Mouse (Mus musculus): ENCODE measurements around the gene Thumpd2.

Gene Thumpd2

DNA sequence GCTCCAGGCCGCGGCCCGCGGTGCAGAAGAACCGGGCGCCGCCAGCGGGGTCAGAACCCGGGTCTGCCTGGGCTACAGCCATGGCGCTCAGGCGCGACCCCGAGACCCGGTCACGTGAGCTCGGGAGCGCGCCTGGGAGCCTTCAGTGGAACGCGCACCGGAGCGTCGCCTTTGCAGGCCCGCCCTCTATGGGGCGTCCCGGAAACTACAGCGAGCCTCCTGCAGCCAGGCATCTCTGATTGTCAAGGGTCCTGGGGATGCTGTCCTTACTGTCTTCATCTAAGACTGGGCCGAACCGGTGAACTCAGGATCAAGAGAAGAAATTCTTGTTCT lies at the start of gene Thumpd2:
Gene Thumpd2, minus strand, starts transcription at position 104 of the 333 bp plus-strand sequence.
- DNase-seq (ENCODE audit: low read depth, low spot score): peak; percentile 87

DNA sequence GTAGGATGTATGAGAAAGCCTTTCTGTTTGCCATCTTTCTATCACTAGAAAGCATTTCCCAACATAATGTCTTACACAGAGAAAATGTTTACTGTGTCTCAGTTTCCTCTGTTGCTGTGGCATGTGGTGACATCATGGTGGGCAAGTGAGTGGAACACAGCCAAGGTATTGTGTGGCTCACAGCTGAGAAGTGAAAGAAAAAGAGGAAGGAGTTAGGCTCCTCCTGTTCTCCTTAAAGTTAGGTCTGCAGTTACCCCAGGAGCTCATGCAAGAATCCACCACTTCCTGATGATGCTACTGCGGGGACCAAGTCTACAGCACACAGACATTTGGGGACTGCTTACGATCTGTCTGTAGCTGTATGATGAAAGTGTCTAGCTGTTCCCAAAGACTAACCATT lies 39.4 kb upstream of the Thumpd2 start:
- no peak for DNase-seq (ENCODE audit: low read depth, low spot score)

DNA sequence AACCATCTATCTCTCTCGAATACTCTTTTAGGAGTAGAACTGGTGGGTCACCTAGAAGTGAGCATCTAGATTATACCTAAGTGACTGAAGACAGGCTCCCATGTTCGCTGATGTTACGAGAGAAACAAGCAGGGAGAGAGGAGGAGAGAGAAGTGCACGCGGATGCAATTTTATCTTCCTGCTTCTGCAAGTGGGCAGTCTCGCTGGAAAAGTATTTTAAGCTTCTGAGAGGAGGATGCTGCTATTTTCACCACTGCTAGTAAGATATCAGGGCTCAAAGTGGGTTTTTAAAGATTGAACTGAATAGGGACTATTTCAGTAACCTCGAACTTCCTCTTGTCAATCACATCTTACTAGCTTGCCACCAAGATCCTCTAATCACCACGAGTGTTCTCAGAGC lies 38.0 kb upstream of the Thumpd2 start:
- no peak for DNase-seq (ENCODE audit: low read depth, low spot score)

DNA sequence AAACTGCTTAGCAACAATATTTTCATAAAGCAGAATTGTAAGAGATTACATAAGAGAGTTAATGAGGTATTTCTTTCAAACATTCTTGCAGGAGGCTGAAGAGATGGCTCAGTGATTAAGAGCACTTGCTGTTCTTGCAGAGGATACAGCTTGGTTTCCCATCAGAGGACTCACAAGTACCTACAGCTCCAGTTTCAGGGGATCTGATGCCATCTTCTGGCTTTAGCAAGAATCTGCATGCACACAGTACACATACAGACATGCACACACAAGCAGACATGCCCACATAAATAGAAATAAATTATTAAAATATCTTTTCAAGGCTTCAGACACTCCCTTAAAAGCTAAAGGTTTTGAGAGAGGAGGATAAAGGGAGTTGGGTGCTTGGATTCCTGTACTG lies 33.6 kb upstream of the Thumpd2 start:
- no peak for DNase-seq (ENCODE audit: low read depth, low spot score)

DNA sequence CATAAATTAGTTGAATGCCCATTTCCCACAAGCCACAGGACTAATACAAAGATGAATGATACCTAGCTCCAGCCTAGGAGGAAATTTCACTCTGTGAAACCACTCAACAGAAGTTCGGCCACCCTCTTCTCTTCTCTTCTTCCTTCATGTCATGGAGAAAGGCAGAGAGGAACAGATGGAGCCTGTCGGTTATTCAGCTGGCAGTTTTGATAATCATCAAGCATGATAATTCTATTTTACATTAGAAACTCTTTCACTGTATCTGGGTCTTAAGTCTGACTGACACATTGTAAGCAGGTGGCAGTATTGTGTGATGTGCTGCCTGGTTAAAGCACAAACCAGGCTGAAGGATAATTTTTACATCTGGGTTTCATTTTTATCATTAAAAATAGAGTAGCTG lies 31.6 kb upstream of the Thumpd2 start:
- DNase-seq (ENCODE audit: low read depth, low spot score): no peak

DNA sequence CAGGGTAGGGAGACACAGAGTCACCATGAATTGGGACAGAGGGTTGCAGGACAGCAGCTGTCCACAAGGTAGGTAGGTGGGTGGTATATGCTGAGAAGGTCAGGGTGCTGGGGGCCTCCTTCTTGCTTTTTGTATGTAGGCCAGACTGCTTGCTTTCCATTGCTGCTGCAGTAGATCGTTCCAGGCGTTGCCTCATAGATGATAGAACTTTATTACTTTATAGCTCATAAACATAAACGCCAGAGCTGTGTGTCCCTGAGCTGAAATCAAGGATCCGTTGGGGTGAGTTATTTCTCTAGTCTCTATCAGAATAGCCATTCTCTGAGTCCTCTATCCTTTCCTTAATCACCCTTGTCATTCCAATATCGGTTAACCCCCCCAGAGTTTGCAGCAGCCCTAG lies 27.9 kb upstream of the Thumpd2 start:
- no peak for DNase-seq (ENCODE audit: low read depth, low spot score)

DNA sequence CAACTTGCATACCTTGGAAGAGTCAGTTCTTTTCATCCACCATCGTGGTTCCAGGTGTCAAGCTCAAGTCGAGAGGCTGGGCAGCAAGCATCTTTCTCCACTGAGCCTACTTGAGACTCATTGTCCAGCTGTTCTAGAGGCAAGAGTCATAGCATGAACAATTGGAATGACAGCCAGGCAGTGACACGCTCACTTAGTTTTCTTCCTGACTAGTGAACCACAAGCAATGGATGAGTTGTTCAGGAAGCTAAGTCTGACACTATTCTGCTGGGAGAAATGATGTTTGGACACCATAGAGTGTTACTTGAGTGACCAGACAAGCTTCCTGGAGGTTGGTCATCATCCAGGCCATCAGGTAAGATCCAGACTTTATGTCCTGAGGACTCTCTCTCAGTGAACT lies 24.0 kb upstream of the Thumpd2 start:
- DNase-seq (ENCODE audit: low read depth, low spot score): no peak

DNA sequence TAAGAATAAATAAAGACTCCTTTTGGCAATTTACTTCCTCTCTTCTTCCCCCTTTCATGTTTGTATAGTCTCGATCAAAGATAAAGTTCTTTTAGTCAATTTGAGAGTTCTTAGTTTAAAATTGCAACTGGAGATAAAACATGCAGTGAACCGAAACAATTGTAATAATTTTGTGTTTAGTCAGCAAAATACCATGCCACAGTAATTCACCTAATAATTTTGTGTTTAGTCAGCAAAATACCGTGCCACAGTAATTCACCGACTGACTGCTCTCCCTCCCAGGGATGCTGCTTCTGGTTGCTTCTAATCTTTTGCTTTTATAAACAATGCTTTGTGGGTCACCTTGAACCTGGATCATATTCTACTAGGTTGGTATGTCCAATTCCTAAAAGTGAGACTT lies 22.9 kb upstream of the Thumpd2 start:
- no peak for DNase-seq (ENCODE audit: low read depth, low spot score)

DNA sequence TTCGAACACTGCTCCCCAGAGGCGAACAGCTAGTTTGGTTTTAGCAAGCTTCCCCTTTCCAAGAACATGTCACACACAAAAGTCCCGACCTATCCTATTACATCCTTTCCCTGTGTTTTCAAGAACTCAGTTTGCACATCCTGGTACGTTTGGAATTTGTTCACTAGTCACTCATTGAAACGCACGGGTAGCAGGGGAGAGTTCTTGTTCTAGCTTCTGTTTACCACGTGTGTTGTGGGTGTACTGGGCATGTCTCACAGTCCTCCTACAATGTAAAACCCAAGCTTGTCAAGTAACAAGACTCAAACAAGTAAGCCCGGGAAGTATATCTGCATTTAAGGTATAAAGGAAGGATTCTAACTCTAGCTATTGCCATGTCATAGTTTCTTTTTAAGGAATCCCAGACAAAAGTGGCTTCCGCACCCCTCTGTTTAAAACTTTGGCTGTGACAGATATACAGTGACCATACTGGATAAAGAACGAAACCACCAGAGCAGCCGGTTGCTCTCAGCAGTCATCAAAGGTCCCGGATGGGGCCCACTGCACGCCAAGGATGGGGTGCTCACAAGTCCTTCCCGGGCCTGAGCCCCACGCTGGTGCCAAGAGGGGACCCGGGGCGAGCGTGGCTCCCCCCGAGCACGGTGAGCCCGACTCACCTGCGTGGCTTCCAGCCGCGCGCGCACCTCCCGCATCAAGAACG lies 453 bp downstream of the Thumpd2 start:
- DNase-seq (ENCODE audit: low read depth, low spot score): peak; percentile 7

DNA sequence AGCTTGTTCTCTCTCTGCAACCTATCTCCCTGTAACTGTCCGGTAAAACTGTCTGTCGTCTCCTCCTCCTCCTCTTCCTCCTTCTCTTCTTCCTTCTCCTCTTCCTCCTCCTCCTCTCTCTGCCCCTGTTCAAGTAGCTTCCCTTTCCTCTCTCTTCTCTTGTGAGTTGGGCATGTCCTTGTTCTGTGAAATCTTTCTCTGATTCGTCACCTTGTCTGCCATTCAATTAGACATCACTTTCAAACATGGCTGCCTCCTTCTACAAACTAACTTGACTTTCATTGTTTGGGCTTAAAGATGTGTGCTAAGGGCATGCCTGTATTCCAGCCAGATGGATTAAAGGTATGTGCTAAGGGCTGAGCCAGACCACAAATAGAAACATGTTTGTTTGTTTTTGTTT lies 1.5 kb downstream of the Thumpd2 start:
- no peak for DNase-seq (ENCODE audit: low read depth, low spot score)

DNA sequence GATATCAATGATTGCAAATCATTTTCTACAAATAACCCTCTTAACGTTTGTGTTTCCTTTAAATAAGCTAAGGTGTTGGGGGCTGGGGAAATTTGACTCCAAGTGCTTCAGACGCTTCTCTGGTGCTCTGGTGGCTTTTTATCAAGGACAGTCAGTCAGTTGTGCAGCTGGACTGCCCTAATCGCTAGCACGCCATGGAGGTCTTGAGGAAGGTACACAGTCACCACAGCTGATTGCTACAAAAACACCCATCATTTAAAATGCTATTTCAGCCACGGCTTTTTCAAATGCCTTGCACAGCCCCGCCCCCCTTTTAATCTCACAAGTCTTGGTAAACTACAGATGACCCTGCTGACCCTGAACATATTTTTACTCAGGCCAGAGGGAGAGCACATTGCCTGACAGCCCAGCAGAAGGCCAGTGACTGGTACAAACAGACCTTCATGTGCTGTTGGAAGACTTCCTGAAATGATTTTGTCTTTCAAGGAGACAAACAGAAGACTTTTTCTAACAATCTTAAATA lies 2.5 kb downstream of the Thumpd2 start:
- DNase-seq (ENCODE audit: low read depth, low spot score): no peak

DNA sequence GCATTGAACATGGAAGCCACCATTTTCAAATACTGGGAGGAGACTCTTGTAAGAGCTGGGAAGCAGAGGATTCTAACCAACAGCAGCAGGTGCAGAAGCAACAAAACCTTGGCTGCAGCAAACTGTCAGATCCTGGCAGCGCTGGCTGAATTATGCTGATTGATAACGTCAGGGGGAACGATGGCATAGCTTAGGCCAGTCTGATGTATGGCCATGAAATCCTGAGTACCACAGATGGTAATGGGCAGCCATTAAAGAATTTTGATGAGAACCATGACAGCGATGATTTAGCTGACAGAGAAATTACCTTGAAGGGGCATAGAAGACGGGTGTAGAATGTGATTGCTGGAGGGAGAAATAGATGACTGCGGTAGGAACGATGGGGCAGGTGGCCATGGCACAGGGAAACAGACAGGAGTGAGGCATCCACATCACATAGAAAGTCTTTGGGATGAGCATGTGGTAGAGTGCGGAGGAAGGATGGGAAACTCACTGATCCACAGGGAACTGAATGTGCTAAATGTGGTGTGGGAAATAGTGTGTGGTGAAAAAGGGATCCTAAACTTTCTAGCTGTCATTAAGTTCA lies 8.0 kb downstream of the Thumpd2 start:
- DNase-seq (ENCODE audit: low read depth, low spot score): no peak

DNA sequence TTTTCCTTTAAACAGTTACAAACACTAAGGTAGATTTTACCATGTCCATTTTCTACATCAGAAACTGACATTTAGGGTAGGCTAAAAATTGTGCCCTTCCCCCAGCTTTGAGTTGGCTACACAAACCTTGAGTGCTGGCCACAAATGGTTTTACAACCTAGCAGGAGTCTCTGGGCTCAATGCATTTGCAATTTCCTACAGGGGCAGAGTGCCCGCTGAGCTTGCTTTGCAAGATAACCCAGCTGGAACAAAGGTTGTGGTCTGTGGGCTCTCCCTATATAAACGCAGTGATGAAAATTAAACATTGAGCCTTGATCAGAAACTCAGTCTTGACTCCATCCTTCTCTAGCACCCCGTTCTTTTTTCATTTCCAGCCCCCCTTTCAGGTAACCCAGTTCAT lies 8.8 kb downstream of the Thumpd2 start:
- no peak for DNase-seq (ENCODE audit: low read depth, low spot score)

DNA sequence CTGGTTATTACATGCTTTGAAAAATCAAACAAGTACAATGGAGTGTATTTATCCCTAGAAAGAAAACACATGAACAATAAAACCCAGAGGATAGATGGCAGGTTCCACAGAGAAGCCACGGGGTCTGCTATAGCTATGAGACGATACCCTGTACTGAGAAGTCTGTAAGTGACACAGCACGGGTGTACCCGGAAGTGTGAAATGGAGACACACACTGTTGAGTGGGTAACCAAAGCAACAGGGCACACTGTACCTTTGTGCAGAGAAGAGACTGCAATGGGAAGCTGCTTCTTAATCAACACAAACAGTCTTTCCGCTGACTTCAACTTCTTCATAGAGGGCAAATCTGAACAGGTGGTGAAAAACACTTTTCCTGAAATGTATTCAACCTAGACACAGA lies 9.4 kb downstream of the Thumpd2 start:
- DNase-seq (ENCODE audit: low read depth, low spot score): no peak

DNA sequence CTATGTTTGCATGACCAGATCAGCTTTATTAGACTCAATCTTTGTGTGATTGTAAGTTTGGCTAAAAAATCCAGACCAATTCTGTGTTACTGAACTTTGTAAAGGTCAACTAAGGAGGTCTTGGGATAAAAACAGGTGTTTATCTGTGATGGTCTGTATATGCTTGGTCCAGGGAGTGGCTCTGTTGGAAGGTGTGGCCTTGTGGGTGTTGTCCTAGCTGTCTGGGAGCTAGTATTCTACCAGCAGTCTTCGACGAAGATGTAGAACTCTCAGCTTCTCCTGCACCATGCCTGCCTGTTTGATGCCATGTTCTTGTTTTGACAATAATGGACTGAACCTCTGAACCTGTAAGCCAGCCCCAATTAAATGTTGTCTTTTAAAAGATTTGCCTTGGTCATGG lies 11.6 kb downstream of the Thumpd2 start:
- DNase-seq (ENCODE audit: low read depth, low spot score): no peak

DNA sequence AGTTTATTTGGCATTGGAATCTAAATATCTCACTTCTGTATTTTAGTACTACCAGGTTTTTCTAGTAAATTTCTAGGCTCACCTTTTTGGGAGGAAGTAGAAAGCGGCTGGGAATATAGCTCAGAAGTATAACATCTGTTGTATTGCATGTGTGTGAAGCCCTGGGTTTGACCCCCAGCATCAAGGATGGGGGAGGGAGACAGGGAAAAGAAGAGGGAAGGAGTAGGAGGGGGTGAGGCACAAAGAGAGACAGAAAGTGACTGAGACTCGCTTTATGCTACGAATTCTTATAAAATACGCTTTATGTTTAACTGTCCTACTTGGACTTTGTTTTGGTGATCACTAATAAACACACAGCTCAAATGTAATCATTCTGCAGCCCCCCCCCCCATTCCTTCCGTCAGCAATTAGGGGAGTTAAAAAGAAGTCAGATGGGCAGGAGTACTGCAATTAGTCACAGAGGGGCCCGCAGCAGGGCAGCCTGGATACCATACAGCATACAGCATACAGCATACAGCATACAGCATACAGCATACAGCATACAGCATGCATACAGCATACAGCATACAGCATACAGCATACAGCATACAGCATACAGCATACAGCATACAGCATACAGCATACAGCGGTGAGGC lies 16.8 kb downstream of the Thumpd2 start:
- no peak for DNase-seq (ENCODE audit: low read depth, low spot score)

DNA sequence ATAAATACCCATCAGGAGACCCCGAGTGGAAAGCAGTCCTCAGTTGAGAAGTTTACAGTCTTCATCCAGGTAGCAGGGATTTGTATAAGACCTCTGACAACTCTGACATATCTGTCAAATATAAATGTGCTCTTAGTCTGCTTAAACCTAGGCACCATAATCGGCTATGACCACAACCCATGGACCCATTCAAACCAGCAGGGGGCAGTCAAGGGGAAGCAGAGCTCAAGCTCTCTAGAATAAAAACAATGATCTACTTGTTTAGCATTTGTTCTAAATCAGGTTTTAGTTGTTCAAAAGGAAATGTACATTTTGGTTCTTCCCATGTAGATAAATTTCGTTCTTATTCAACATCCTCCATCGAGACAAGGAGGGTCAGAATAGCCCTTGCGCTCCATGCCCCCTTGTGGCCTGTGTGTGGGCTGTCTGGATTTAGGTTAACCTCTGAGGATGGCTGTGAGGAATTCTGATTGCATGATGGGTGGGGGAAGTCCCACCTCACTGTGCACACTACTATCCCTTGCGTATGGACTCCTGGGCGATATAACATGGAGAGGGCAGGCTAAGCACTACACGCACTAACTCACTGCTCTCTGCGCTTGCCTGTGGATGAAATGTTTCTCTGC lies 19.2 kb downstream of the Thumpd2 start:
- DNase-seq (ENCODE audit: low read depth, low spot score): no peak

DNA sequence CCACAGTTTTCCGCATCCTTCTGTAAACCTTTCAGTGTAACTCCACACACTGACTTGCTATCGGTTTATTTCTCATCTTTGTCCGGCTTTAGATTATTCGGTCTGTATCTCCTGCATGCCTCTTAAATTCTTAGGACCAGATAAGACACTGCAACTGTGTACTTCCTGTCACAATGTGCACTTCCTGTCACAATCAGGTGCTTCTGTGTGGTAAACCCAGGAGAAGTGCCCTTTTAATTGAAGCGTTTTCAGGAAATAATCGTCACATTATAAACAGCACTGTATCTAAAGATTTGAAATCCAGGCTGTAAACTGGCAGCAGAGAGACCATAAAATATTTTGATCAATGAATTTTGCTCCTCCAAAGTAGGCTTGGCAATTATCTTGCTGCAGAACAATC lies 19.8 kb downstream of the Thumpd2 start:
- no peak for DNase-seq (ENCODE audit: low read depth, low spot score)

DNA sequence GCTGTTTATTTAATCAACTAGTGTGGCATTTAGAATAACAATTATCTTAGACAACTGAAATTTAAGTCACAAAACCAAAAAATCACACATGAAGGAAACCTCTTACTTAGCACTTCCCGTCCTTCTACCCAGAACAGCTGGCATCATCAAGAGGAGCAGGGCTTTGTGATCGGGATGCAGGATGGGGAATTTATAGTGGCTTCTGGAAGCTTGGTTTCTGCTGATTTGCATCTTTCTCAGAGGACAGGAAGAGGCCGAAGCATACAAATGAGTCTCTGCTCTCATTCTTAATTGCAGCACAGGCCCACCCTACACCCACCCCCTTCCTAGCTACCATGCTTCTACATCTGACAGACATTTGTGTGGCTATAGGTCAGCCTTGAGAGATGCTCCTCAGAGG lies 20.5 kb downstream of the Thumpd2 start:
- no peak for DNase-seq (ENCODE audit: low read depth, low spot score)

DNA sequence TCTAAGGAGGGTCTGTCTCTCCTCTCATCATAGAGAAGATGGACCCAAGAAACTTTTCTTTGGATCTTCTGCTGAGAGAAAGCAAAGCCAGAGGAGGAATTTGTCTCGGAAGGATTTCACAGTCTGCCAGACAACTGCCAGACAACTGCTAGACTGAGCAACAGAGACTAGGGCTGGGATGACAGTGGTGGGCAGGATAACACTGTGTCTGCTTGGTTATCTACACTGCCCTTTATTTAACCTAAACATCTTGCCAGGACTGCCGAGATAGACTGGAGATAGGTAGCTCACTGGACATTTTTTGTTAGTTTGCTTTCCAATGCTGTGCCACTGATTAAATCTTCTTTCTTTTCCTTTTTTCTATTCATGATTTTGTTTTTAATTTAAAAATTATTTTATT lies 23.2 kb downstream of the Thumpd2 start:
- no peak for DNase-seq (ENCODE audit: low read depth, low spot score)

DNA sequence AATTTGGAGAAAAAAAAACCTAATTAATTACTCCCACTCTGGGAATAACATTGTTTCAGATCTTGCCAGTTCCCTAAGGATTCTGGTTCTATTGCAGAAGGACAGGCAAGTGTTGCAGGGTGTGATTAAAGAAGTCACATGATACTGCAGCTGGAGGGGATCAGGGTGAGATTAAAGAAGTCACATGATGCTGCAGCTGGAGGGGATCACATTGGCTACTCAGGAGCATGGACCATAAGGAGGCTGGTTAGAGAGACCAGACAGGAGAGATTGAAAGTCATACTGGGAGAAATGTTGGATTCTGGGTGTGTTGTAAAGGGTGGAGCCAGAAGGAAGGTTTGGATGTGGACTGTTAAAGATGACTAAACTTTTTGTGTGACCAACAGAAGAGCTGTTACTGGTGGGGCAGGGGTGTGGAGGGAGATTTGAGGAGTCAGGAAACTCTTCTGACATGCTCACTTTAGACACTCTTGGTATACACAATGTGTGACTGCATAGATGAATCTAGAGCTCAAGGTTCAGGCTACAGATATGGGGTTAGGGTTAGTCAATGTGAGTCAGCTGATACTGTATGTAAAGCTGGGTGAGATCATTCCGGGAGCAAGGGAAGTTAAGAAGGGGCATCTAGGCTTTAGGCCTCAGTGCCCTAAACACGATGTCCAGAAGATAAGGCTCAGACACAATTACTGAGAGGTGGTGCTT lies 26.0 kb downstream of the Thumpd2 start:
- DNase-seq (ENCODE audit: low read depth, low spot score): no peak

DNA sequence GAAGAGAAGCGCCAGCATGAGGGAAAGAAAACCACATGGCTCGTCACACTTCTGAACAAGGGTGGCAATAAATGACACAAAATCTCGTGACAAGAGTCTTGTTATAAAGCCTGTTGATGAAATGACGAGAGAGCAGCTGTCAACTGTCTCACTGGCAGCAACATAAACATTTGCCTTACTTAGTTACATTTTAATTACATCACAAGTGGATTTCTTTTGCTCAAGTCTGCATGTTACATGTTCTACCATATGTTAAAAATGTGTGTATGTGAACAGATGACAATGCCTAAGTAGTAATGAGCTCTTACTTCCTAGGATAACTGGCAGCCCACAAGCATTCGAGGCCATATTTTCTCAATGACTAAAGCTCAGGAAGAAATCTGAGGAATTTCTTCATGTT lies 29.5 kb downstream of the Thumpd2 start:
- DNase-seq (ENCODE audit: low read depth, low spot score): no peak

Measured in embryo, embryonic 11.5 days (tissue).